8 mouse cellular contexts compared by ENCODE assay signal in the genomic region with DNA sequence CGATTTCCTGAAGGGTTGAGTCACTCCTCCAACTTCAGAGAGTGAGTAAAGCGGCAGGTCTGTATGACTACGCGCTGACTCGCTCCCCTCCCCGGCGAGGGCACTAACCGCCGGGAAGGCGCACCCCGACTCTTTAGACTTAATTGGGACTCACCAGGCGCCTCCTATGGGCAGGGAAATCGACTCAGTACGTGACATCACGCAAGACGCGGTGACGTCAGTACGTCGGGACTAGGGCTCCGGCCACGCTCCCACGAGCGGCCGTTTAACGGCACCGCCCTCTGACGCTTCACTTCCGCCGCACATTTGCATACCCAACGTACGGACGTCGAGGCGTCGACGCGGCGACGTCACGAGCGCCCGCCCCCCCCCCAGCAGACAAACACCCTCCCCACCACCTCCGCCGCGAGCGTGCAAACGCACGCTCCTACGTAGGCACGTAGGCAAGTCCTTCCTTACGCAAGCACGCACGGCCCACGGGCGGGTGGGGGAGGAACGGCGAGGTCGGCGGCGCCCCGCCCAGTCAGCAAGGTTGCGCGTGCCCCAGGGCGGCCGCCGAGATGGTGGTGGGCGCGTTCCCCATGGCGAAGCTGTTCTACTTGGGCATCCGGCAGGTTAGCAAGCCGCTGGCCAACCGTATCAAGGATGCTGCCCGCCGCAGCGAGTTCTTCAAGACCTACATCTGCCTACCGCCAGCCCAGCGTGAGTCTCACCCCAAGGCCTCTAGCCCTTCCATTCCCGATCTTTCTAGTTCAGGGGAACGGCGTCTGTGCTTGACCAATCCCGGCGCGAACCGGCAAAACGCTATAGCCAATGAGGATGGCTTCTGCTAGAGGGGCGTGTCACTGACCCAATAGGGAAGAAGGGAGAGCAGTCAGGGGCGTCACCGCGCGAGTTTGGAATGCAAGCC. TPM values are rescaled to one million over a fixed set of nuclear protein-coding genes. Genes with fewer than 3 reads are reported as not detected.
DNase-seq lines count a peak whose midpoint lies in the region; ATAC-seq and TF ChIP-seq lines count a peak whose summit lies in the region.

A gene (plus strand): TSS at position 452 of the 910 bp plus-strand sequence.

- no peaks in the 10 kb centered on the region for H3K9me3 ChIP-seq in hindbrain, postnatal 0 days (ENCODE audit: low read length)

- no peaks in the 10 kb centered on the region for H3K27me3 ChIP-seq in hindbrain, postnatal 0 days (ENCODE audit: insufficient read depth, low read length)

- peak within 1 kb of the TSS; percentile 80 for H3K4me2 ChIP-seq in hindbrain, postnatal 0 days (ENCODE audit: low read depth, low read length)

- peak; percentile 83 for ATAC-seq in common myeloid progenitor, adult 5-6 weeks (replicated peaks; ENCODE audit: low read depth, poor library complexity, severe bottlenecking)
- ATAC-seq in hindbrain, postnatal 0 days: peak; percentile 95
- ATAC-seq in megakaryocyte, adult 5-6 weeks (ENCODE audit: poor library complexity, severe bottlenecking): peak; percentile 77

- under 1% methylated on average over 90 of the region's 91 CpGs for WGBS in hindbrain, postnatal 0 days

- peak within 1 kb of the TSS; percentile 94 for H3K27ac ChIP-seq in gastrocnemius, adult 2 months
- peak within 1 kb of the TSS; percentile 96 for H3K27ac ChIP-seq in hindbrain, postnatal 0 days
- peak within 1 kb of the TSS; percentile 100 for H3K27ac ChIP-seq in left cerebral cortex, adult 2 months

- H3K36me3 ChIP-seq in hindbrain, postnatal 0 days (ENCODE audit: insufficient read depth, low read length): no peaks in the 10 kb centered on the region

- TF ChIP-seq CTCF in gastrocnemius, adult 2 months (IDR thresholded peaks at IDR 0.05): peak; percentile 57
- peak; percentile 79 for TF ChIP-seq CTCF in hindbrain, postnatal 0 days (IDR thresholded peaks at IDR 0.05; ENCODE audit: low read depth)
- TF ChIP-seq CTCF in left cerebral cortex, adult 2 months (IDR thresholded peaks at IDR 0.05): peak; percentile 62

- intact Hi-C loops in gastrocnemius, adult 2 months (cut with DNase I): no loop called here
- intact Hi-C loops in left cerebral cortex, adult 2 months (cut with DNase I): no loop called here

- H3K9ac ChIP-seq in hindbrain, postnatal 0 days (replicated peaks; ENCODE audit: low read length): peak within 1 kb of the TSS; percentile 62

- peak; percentile 100 for DNase-seq in ZHBTc4 (ENCODE audit: low read depth, low spot score)
- DNase-seq in gastrocnemius, adult 2 months: peak; percentile 99
- DNase-seq in hindbrain, postnatal 0 days (ENCODE audit: low spot score): peak; percentile 100
- DNase-seq in left cerebral cortex, adult 2 months (ENCODE audit: extremely low spot score in 1 of 2, low spot score in 2 of 2): peak; percentile 100
- peak; percentile 100 for DNase-seq in right cerebral cortex, adult 2 months (ENCODE audit: low spot score in 2 of 2)
- DNase-seq in urinary bladder, postnatal 14 days (ENCODE audit: low spot score): peak; percentile 100

- H3K4me3 ChIP-seq in gastrocnemius, adult 2 months: peak within 1 kb of the TSS; percentile 73
- peak within 1 kb of the TSS; percentile 55 for H3K4me3 ChIP-seq in hindbrain, postnatal 0 days (ENCODE audit: low read length)
- H3K4me3 ChIP-seq in left cerebral cortex, adult 2 months: peak within 1 kb of the TSS; percentile 83

- peaks cover 4% of the 10 kb centered on the region for H3K4me1 ChIP-seq in hindbrain, postnatal 0 days (ENCODE audit: insufficient read depth, low read length)

RNA-seq across cellular contexts. Expression of the gene that starts here (rescaled TPM):
- 22.4 and 24.0 TPM in 2 replicates for total RNA-seq in common myeloid progenitor, adult 5-6 weeks (2017)
- 10 to 100 TPM; 41.9 to 52.4 TPM for total RNA-seq in gastrocnemius, adult 2 months (2021)
- 44.2 and 47.7 TPM in 2 replicates for total RNA-seq in hindbrain, postnatal 0 days (2014; rRNA removed)
- 34.6 and 37.1 TPM in 2 replicates for polyA plus RNA-seq in hindbrain, postnatal 0 days (2015; fragmentation: Nextera tagmentation; extraction: Ambion mirVana)
- total RNA-seq in left cerebral cortex, adult 2 months (2021): 10 to 100 TPM; 42.7 to 46.8 TPM
- 12.3 and 15.7 TPM in 2 replicates for total RNA-seq in megakaryocyte, adult 5-6 weeks (2015)
- total RNA-seq in megakaryocyte, adult 5-6 weeks (2017): 18.2 and 20.7 TPM in 2 replicates

Comparison
In these comparisons a context has a peak if more than half of its experiments do, and no peak if none do; other contexts are left out.
1. Peak in every context shown above with its lines: DNase-seq, ATAC-seq, H3K4me3 ChIP-seq and H3K27ac ChIP-seq.